Mouse (Mus musculus) macrophage (primary cell): ENCODE results near the gene Cadm1. TPM values are rescaled to one million over a fixed set of nuclear protein-coding genes. Genes with fewer than 3 reads are reported as not detected.

ENCODE experiments used
- H3K27ac ChIP-seq: fragments of 350-480 bp; formaldehyde crosslinking; 2 replicates; pipeline ENCODE4 v1.9.0; 2021
- H3K36me3 ChIP-seq: fragments of 350-480 bp; formaldehyde crosslinking; 2 replicates; pipeline ENCODE4 v1.9.0; 2021; ENCODE audit errors: inconsistent target
- H3K4me3 ChIP-seq: fragments of 350-480 bp; formaldehyde crosslinking; 2 replicates; pipeline ENCODE4 v1.9.0; 2021; ENCODE audit errors: inconsistent target
- H3K79me2 ChIP-seq: fragments of 350-480 bp; formaldehyde crosslinking; 2 replicates; pipeline ENCODE4 v1.9.0; 2021; ENCODE audit errors: inconsistent target
- WGBS: methylation state at CpG from one replicate; pipeline ENCODE4 v1.1.7; 2026; ENCODE audit warnings: inconsistent platforms; ENCODE audit not compliant: missing documents; 5-methylcytosine and 5-hydroxymethylcytosine counted together
- polyA plus RNA-seq: library from polyadenylated mRNA; stranded (reverse); fragments of 250-400 nt; gene quantifications from 3 replicates; pipeline ENCODE4 v1.2.4, GENCODE M21; 2018; ENCODE audit warnings: inconsistent platforms
- total RNA-seq, 78 experiments: library from RNA; depleted of rRNA; stranded (reverse); fragments of 250-400 nt; gene quantifications; 1 replicate in 9 of 78; 2 replicates in 24 of 78; 3 replicates in 43 of 78; 4 replicates in 2 of 78; pipeline ENCODE4 v1.2.4; 2018; ENCODE audit warnings: inconsistent platforms in 56 of 78

The Cadm1 gene
- total RNA-seq (2018; cell fraction: chromatin; rRNA removed) = 10 to 100 TPM; 12.2 to 58.3 (median 34.6) TPM
- 10 to 100 TPM; 20.7 to 40.6 (median 29.4) TPM for total RNA-seq (2018; cell fraction: cytosol; rRNA removed)
- total RNA-seq (2018; cell fraction: nucleus; rRNA removed) = 10 to 100 TPM; 22.9 to 89.6 (median 44.9) TPM
- polyA plus RNA-seq = 31.2 to 44.9 TPM (median 36.3 TPM) in 3 replicates

DNA sequence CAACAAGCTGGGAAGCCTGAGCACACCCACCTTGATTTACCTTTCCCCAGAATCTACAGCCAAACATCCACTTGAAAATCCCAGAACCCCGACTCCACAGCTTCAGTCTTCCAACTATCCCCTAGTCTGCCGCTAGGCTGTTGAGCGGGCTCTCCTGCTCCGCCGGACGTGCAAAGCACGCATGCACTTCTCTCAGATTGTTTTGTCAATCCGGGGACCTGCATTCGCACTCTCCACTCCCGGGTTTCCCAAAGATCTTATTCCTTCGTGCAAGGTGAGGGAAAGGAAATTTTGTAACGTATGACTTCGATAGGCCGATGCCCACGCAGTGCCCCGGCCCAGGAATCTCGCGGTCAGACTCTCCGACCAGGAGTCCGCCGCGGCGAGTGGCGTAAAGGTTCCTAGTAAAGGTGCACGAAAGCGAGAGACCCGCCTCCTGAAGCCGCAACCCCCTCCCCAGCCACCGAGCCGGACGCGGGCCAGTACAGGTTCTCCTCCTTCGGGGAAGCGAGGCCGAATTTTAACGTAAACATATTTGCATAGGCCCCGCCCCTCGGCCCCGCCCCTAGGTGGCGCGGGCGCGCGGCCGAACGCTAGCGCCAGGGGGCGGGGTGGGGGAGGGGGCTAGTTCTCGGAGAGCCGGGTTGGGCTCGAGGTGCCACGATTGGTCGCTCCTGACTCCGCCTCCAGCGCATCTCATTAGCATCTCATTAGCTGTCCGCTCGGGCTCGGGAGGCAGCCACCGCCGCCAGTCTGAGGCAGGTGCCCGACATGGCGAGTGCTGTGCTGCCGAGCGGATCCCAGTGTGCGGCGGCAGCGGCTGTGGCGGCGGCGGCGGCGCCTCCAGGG is at the start of gene Cadm1:
Gene Cadm1 (plus strand): TSS at position 572 of the 849 bp plus-strand sequence.
- Histone ChIP-seq H3K36me3 (no peaks in the 10 kb centered on the region), H3K27ac (peak within 1 kb of the TSS; percentile 46; the same call in 1 of the 2 replicates), H3K79me2 (peaks cover 37% of the 10 kb centered on the region), H3K4me3 (peak within 1 kb of the TSS; percentile 49)
- WGBS = 1% methylated on average over 70 of the region's 72 CpGs

DNA sequence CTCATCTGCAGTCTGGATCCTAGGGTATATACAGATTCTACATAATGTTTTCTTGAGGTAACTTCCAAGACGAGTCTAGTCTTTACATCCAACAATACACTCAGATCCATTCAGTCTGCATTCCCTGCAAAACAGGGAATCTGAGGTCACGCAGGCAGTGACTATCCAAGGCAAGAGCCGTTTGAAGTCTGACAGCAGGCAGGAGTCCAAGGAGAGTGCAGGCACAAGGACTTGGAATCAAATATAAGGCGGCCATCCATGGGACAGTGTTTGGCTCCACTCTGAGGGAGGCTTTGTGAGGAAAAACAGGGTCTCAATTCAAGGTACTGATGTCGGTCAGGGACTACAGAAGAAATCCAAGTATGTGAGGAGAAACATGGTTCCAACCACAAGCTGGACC is 45.5 kb upstream of the Cadm1 start:
- no peak overlapping the region for H3K27ac ChIP-seq
- no peaks in the 10 kb centered on the region for H3K79me2 ChIP-seq
- H3K4me3 ChIP-seq = no peak overlapping the region
- no peaks in the 10 kb centered on the region for H3K36me3 ChIP-seq
- 90% methylated on average over 5 of the region's 5 CpGs for WGBS

DNA sequence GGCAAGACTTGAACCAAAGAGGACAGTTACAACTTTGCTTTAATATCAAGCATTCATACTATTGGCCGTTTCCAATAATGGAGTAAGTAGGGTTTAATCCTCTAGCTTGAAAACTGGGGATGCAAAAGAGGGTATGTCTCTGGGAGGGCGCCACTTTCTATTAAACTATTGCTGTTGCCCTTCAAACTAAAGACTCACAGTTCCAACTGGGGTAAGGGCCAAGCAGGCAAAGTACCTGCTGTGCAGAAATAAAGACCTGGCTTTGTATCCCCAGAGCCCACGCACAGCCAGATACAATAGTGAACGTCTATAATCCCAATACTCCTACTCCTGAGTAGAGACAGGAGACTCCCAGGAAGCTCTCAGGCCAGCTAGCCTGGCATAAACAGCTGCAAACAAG is 44.8 kb upstream of the Cadm1 start:
- no peaks in the 10 kb centered on the region for H3K79me2 ChIP-seq
- no peak overlapping the region for H3K4me3 ChIP-seq
- 85% methylated on average over 4 of the region's 4 CpGs for WGBS
- no peak overlapping the region for H3K27ac ChIP-seq
- H3K36me3 ChIP-seq = no peaks in the 10 kb centered on the region

DNA sequence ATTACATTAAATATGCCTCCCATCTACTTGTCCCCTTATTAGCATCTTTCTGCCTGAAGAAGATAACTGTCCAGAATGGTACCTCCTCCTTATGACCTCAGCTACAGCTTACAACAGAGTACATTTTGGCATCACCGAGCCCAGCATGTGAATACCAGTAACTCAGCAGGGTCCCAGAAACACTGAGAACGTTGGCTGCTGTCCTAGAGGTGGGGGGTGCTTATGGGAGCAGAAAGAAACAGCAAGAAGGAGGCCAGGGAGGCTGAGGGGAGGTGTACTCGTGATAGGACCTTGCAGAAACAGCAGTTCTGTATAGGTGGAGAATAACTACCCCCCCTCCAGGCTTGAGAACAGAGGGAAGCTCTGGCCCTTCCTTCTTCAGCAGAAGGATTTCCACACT is 30.2 kb upstream of the Cadm1 start:
- H3K79me2 ChIP-seq = no peaks in the 10 kb centered on the region
- WGBS = 36% methylated on average over 3 of the region's 3 CpGs
- H3K27ac ChIP-seq = no peak overlapping the region
- H3K36me3 ChIP-seq = no peaks in the 10 kb centered on the region
- no peak overlapping the region for H3K4me3 ChIP-seq

DNA sequence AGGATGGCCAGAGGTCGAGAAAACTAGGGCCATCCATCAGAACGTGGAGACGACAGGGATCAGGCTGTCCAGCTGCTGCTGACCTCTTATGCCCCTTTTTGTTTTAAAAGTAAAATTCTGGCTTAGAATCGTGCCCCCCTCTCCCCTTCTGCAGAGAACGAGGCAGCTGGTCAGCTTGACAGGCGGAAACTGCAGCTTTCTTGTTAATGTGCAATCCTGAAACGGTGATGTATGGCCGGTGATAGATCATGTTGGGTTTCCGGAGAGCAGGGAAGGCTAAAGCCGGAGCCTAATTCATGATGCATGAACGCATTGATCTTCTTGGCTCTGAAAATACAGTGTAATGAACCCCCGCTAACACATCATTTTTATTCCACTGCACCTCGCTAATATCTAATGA is 24.0 kb upstream of the Cadm1 start:
- Histone ChIP-seq H3K4me3 (no peak overlapping the region), H3K36me3 (no peaks in the 10 kb centered on the region), H3K27ac (no peak overlapping the region), H3K79me2 (no peaks in the 10 kb centered on the region)
- WGBS = 76% methylated on average over 12 of the region's 13 CpGs

DNA sequence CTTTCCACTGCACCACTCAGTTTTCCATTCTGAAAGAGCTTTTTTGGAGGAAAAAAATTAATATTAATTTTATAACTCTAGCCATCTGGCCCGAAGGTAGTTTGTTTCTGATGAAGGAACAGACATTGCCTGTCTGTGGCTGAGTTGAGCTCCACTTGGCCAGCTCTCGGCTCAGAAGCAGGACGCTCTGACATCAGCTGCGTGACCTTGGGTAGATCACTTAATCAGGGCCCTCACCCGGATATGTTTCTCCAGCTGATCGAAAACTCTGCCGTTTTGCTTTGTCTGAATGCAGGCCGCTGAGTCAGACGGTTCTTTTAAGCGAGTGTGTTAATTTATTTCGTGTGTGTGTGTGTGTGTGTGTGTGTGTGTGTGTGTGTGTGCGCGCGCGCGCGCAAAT is 23.1 kb upstream of the Cadm1 start:
- no peaks in the 10 kb centered on the region for H3K79me2 ChIP-seq
- no peaks in the 10 kb centered on the region for H3K36me3 ChIP-seq
- 92% methylated on average over 10 of the region's 17 CpGs for WGBS
- H3K4me3 ChIP-seq = no peak overlapping the region
- no peak overlapping the region for H3K27ac ChIP-seq

DNA sequence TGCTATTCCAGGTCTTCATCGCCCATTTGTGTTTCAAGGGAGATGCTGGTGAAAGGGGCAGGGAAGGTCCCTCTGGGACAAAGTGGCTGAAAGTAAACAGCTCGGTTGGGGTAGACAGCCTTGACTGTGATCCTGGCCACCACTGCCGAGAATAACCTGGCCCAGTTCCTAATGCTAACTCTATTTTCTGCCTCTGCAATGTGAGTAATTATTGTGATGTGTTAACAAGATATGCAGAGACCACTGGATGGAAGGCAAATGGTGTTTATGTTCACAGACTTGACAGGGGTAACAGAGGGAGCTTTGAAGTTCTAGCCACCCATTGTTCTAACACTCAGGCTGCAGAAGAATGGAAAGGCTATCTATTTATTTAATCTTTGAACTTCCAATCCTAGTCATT is 21.9 kb upstream of the Cadm1 start:
- no peaks in the 10 kb centered on the region for H3K36me3 ChIP-seq
- 63% methylated on average over 3 of the region's 3 CpGs for WGBS

DNA sequence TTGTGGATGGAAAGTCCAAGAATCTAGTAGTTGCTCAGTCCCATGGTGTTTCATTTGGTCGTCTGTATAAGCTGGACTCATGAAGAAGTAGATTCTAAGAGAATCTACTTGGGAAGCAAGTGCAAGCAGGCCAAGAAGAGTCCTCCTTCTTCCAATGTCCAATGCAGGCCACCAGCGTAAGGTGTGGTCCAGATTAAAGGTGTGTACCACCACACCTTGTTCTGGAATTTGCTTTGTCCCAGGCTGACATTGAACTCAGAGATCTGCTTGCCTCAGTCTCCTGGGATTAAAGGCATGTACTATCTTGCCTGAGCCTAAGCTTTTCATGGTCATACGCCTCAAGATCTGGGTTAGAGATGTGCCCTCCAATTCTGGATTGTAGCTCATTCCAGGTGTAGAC is 17.5 kb upstream of the Cadm1 start:
- H3K36me3 ChIP-seq = no peaks in the 10 kb centered on the region
- H3K4me3 ChIP-seq = no peak overlapping the region
- no peaks in the 10 kb centered on the region for H3K79me2 ChIP-seq
- no peak overlapping the region for H3K27ac ChIP-seq
- WGBS = 92% methylated on average over 3 of the region's 3 CpGs

More for the DNA sequence above, 21.9 kb upstream of the Cadm1 start:
- Histone ChIP-seq H3K4me3 (no peak overlapping the region), H3K27ac (no peak overlapping the region), H3K79me2 (no peaks in the 10 kb centered on the region)

DNA sequence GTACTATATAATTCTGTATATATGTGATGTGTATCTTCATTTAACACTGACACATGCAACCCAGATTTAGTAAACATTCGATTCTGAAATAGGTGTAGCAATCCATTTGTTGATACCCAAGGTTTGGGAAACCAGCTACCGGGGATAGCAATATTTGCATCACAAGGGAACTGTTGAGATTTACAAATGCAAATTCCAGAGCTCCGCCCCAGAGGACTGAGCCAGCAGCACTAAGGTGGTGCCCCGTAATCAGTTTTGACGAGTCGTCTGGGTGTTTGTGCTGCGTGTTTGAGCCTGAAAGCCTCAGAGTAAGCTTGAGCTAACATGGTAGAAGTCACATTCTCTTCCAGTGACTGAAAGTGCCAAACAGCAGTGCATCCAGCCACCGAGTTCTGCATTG is 15.7 kb upstream of the Cadm1 start:
- H3K79me2 ChIP-seq = no peaks in the 10 kb centered on the region
- no peak overlapping the region for H3K27ac ChIP-seq
- no peak overlapping the region for H3K4me3 ChIP-seq
- 26% methylated on average over 8 of the region's 8 CpGs for WGBS
- H3K36me3 ChIP-seq = no peaks in the 10 kb centered on the region

DNA sequence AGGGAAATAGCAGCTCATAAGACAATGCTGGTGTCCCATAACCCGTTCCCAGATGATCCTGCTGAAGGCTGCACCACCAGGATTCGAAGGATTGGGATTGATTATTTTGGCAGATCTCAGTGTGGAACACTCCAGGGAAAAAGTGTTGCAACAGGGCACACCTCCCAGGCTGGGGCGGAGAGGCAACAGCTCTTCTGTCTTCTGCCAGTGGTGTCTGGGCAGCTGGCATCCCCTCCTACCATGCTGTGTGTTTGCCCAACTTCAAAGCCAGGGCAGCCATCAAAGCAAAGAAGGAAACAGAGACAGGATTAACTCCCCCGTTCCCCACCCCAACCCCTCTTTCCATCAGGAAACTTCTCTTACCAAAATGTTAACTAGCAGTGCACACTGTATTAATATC is 13.7 kb upstream of the Cadm1 start:
- Histone ChIP-seq H3K27ac (no peak overlapping the region), H3K4me3 (no peak overlapping the region), H3K36me3 (no peaks in the 10 kb centered on the region), H3K79me2 (no peaks in the 10 kb centered on the region)
- 68% methylated on average over 3 of the region's 4 CpGs for WGBS

DNA sequence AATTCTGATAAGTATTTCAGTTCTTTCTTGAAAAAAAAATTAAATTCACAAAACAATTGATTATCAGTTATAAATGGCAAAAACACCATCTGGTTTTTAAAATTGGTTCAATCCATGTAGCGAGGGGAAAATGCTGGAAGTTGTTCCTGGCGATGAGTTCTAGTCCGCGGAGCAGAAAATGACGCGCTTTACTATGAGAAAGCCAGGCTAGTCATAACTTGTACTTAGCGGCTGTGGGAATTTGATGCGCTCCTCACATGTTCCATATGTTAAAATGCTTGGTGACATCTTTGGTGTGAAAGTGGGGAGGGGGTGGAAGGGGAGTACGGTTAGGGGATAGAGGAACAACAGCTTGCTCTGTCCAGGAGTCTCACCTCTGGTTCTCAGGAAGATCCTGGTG is 2.7 kb upstream of the Cadm1 start:
- Histone ChIP-seq H3K4me3 (no peak overlapping the region), H3K36me3 (no peaks in the 10 kb centered on the region), H3K79me2 (peaks cover 11% of the 10 kb centered on the region), H3K27ac (no peak overlapping the region)
- 98% methylated on average over 9 of the region's 9 CpGs for WGBS

DNA sequence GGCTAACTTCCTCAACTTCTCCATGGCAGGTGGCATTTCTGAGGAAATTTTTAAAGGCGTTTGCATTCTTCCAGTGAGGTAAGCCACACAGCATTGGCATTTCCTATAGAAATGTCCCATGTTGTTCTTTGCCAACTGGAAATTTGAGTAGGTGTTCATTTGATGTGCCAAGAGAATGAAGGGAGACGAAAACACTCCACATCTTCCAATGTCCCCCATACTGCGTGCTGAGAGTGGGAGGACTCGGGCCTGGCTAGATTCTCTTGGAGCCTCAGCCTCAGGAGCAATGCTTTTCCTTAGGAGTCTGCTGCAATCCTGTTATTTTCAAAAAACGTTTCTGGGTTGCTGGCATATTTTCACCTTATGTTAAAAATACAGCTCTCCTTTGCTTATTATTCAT is 2.2 kb upstream of the Cadm1 start:
- Histone ChIP-seq H3K36me3 (no peaks in the 10 kb centered on the region), H3K27ac (no peak overlapping the region), H3K79me2 (peaks cover 16% of the 10 kb centered on the region), H3K4me3 (no peak overlapping the region)
- 89% methylated on average over 5 of the region's 5 CpGs for WGBS

DNA sequence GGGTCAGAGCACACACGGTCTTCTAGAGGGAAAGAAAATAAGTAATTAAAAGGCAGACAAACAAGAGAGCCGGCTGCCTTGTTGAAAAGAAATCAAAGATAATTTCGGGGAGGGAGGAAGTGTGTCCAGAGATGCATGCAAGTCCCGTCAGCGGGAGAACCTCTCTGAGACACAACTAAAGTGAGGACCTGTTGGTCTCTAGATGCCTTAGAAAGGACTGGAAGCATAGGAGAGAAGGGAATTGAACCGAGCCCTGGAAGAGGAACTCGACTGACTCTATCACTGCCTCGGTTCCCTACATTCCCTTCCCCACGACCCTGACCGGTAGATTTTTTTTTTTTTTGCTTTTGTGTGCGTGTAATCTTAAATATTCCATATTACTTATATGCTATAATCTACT is 791 bp upstream of the Cadm1 start:
- 0 out of 2 replicates have a peak overlapping the region, but pooled peaks have one; percentile 46 for H3K27ac ChIP-seq
- H3K36me3 ChIP-seq = no peaks in the 10 kb centered on the region
- H3K4me3 ChIP-seq = peak overlapping the region; percentile 49
- H3K79me2 ChIP-seq = peaks cover 30% of the 10 kb centered on the region
- 14% methylated on average over 8 of the region's 11 CpGs for WGBS

DNA sequence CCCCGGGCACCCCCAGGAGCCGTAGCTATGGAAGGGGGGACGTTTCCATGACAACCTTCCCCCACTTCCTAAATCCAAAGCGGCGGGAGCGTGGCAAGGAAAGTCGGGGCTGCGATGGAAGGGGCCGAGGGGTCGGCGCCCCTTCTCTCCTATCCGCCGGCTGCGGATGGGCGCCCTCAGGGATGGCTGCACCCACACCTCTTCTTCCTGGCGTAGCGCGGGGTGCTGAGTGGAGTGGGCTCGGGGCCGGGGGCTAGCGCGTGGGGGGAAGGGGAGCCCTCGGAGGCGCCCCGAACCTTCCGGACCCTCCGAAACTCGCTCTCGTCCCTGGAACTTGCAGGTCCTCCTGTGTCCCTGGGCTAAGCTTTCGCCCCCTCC is 560 bp downstream of the Cadm1 start:
- H3K79me2 ChIP-seq = peaks cover 44% of the 10 kb centered on the region
- peak overlapping the region; percentile 43 for H3K4me3 ChIP-seq
- H3K27ac ChIP-seq = no peak overlapping the region
- H3K36me3 ChIP-seq = no peaks in the 10 kb centered on the region
- WGBS = 3% methylated on average over 29 of the region's 30 CpGs
